Mouse (Mus musculus) urinary bladder, postnatal 14 days (tissue): ENCODE measurements around the gene Ralgapb.
"Not testable (repeated sequence)": the region's sequence is repeated elsewhere in the genome, so short reads cannot be mapped to it uniquely, and the experiment has no call there.

ENCODE experiments used
- DNase-seq: peaks from one replicate; pipeline ENCODE4 v3.0.0; 2021; ENCODE audit warnings: low spot score

Gene Ralgapb

GRCm38 (mm10) chr2:158409595-158410021 lies at the start of gene Ralgapb:
Gene Ralgapb (plus strand): TSS chr2:158409848.
- DNase-seq = peak; percentile 99

GRCm38 (mm10) chr2:158360873-158361677 lies 48.6 kb upstream of the Ralgapb start:
- DNase-seq = peak; percentile 89

- DNase-seq = peak; percentile 23
Measured at GRCm38 (mm10) chr2:158361678-158362320, 47.8 kb upstream of the Ralgapb start.

- no peak for DNase-seq
Measured at GRCm38 (mm10) chr2:158364175-158364574, 45.5 kb upstream of the Ralgapb start.

GRCm38 (mm10) chr2:158365099-158365850 lies 44.4 kb upstream of the Ralgapb start:
- DNase-seq = no peak

- DNase-seq = no peak
Measured at GRCm38 (mm10) chr2:158367654-158368053, 42.0 kb upstream of the Ralgapb start.

- no peak for DNase-seq
Measured at GRCm38 (mm10) chr2:158368313-158368712, 41.3 kb upstream of the Ralgapb start.

- no peak for DNase-seq
Measured at GRCm38 (mm10) chr2:158369474-158370172, 40.0 kb upstream of the Ralgapb start.

- no peak for DNase-seq
Measured at GRCm38 (mm10) chr2:158370173-158370550, 39.5 kb upstream of the Ralgapb start.

GRCm38 (mm10) chr2:158373061-158373460 lies 36.6 kb upstream of the Ralgapb start:
- peak; percentile 44 for DNase-seq

GRCm38 (mm10) chr2:158373516-158373915 lies 36.1 kb upstream of the Ralgapb start:
- no peak for DNase-seq

GRCm38 (mm10) chr2:158375443-158376122 lies 34.1 kb upstream of the Ralgapb start, which contains the start of gene Snhg11:
Gene Snhg11 (plus strand): TSS chr2:158375638.
- peak; percentile 43 for DNase-seq

- DNase-seq = no peak
Measured at GRCm38 (mm10) chr2:158376123-158376687, 33.4 kb upstream of the Ralgapb start.

GRCm38 (mm10) chr2:158376798-158377197 lies 32.9 kb upstream of the Ralgapb start:
- DNase-seq = no peak

- DNase-seq = no peak
Measured at GRCm38 (mm10) chr2:158377811-158378210, 31.8 kb upstream of the Ralgapb start.

GRCm38 (mm10) chr2:158379354-158380078 lies 30.1 kb upstream of the Ralgapb start:
- DNase-seq = peak; percentile 60

- DNase-seq = no peak
Measured at GRCm38 (mm10) chr2:158386072-158386471, 23.6 kb upstream of the Ralgapb start.

GRCm38 (mm10) chr2:158389421-158389820 lies 20.2 kb upstream of the Ralgapb start:
- DNase-seq = no peak

- DNase-seq = no peak
Measured at GRCm38 (mm10) chr2:158396369-158396768, 13.3 kb upstream of the Ralgapb start.

GRCm38 (mm10) chr2:158397140-158397539 lies 12.5 kb upstream of the Ralgapb start:
- DNase-seq = not testable (repeated sequence)
